Mouse (Mus musculus): ENCODE measurements around the gene Card19.

DNA sequence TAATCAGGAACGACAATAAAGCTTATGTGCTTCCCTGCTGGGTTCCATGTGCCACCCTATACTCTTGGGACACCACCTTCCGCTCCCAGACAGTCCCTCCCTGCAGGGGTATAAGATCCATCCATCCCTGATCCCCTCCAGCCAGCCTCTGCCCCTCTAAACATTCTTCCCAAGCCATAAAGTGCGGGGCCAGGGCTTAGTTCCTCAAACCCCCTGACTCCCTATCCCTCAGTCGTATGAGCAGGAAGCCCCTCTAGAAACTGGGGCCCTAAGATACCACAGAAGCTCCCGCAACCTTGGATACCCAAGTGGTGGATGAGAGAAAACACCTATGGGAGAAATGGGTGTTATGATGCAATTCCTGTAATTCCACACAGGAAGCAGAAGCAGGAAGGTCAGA lies 19.6 kb downstream of the Card19 start:
- TF ChIP-seq CTCF (IDR thresholded peaks at IDR 0.05; ENCODE audit: low read depth) (no peak), EP300 (IDR thresholded peaks at IDR 0.05; ENCODE audit: low read depth) (no peak)
